Mouse (Mus musculus): ENCODE measurements around the gene Ncbp2. TPM values are rescaled to one million over a fixed set of nuclear protein-coding genes. Genes with fewer than 3 reads are reported as not detected.

Ncbp2 gene
- total RNA-seq, 2 experiments from 2014 or later: 49.5 to 52.3 TPM

GRCm38 (mm10) chr16:32002509-32003477 lies 54.5 kb downstream of the Ncbp2 start, which contains the start of gene Senp5:
Senp5 (minus strand) TSS chr16:32003287.
- Histone ChIP-seq H3K27ac (peak within 1 kb of the TSS; percentile 94), H3K4me3 (peak within 1 kb of the TSS; percentile 97)
- peak; percentile 88 to 92 for DNase-seq (ENCODE audit: low spot score in 2 of 2)
- TF ChIP-seq CTCF (conservative IDR thresholded peaks at IDR 0.05): peak; percentile 55

- Histone ChIP-seq H3K4me3 (no peak overlapping the region), H3K27ac (no peak overlapping the region)
- TF ChIP-seq CTCF (conservative IDR thresholded peaks at IDR 0.05): no peak
- no peak for DNase-seq (ENCODE audit: low spot score in 2 of 2)
Observed at GRCm38 (mm10) chr16:32004731-32005130, 56.4 kb downstream of the Ncbp2 start.

GRCm38 (mm10) chr16:32008529-32009293 lies 60.4 kb downstream of the Ncbp2 start:
- no peak overlapping the region for H3K27ac ChIP-seq
- no peak overlapping the region for H3K4me3 ChIP-seq
- no peak for TF ChIP-seq CTCF (conservative IDR thresholded peaks at IDR 0.05)
- no peak for DNase-seq (ENCODE audit: low spot score in 2 of 2)

- H3K27ac ChIP-seq: peak overlapping the region; percentile 53; the same call in 1 of the 2 replicates
- H3K4me3 ChIP-seq: no peak overlapping the region
- peak; percentile 19 to 60 for DNase-seq (ENCODE audit: low spot score in 2 of 2)
- peak; percentile 21; the same call in 1 of the 2 replicates for TF ChIP-seq CTCF (conservative IDR thresholded peaks at IDR 0.05)
Observed at GRCm38 (mm10) chr16:32009913-32010312, 61.6 kb downstream of the Ncbp2 start.

GRCm38 (mm10) chr16:32010330-32010729 lies 62.0 kb downstream of the Ncbp2 start:
- DNase-seq (ENCODE audit: low spot score in 2 of 2): no peak
- TF ChIP-seq CTCF (conservative IDR thresholded peaks at IDR 0.05): no peak
- Histone ChIP-seq H3K4me3 (no peak overlapping the region), H3K27ac (peak overlapping the region; percentile 53; the same call in 1 of the 2 replicates)

Small RNA genes lying within 50 kb of the gene (microRNA-seq; reads per million reads assigned to microRNA genes)
- 0 reads per million in 2 experiments for gene Gm26269

Other genes with a start within 250 kb of the Ncbp2 start
- gene Meltf, start 69.7 kb upstream of the Ncbp2 start, total RNA-seq (2021): under 1 TPM; 0.20 to 0.29 TPM
- 10 to 100 TPM; 11.9 to 15.6 TPM for gene Pigz, start 14.7 kb upstream of the Ncbp2 start, total RNA-seq (2021)
- 10 to 100 TPM; 37.6 to 42.1 TPM for gene 0610012G03Rik, start within 50 bp of the Ncbp2 start, total RNA-seq (2021)
- 10 to 100 TPM; 37.5 to 37.6 TPM for gene Senp5, start 54.8 kb downstream of the Ncbp2 start, total RNA-seq (2021)
- gene Pak2, start 130.8 kb downstream of the Ncbp2 start, total RNA-seq (2021): 10 to 100 TPM; 29.2 to 29.7 TPM
- 10 to 100 TPM; 24.2 to 27.3 TPM for gene Pigx, start 151.2 kb downstream of the Ncbp2 start, total RNA-seq (2021)
- 10 to 100 TPM; 62.8 to 65.5 TPM for gene Cep19, start 151.3 kb downstream of the Ncbp2 start, total RNA-seq (2021)
- gene Nrros, start 217.1 kb downstream of the Ncbp2 start, total RNA-seq (2021): 10 to 100 TPM; 11.2 to 11.6 TPM
- gene Bex6, start 231.3 kb downstream of the Ncbp2 start, total RNA-seq (2021): not detected

Data from layer of hippocampus, adult 2 months (tissue).